In the genomic region with DNA sequence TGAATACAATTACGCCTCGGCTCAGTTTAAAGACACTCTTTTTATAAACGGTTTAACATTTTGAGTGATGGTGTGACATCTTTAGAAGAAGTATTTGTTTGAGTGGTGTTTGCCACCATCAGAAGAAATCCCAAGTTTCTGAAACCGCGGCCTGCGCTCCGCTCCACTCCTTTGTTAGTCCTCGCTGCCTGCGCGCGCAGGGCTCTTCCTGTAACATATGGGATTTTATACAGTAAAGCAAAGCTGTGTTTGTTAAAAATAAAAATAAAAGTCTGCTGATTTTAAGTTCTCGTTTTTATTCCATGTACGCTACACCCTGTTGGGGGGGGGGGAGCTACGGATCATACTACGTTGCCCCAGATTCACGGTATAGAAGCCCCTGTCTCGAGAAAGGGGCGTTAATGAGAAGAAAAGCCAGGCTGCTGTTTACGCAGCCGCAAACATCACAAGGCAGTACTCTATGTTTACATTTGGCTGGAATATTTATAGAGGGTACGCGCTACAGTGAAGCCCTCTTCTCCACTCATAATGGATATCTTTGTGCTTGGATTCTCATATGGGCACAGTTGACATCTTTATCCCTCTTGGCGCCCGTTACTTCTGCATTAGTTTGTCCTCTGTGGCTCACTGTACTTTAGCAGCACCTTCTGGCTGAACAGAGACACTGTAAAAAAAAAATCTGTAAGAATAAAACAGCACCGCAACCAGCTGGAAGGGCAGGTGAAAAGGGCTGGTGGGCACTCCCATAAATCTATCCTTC, we compare ENCODE assay signal across 8 mouse cellular contexts.
DNase-seq lines count a peak whose midpoint lies in the region; ATAC-seq lines count a peak whose summit lies in the region.

No protein-coding gene starts in this region.

- H3K36me3 ChIP-seq in hindbrain, embryonic 14.5 days (replicated peaks; ENCODE audit: control insufficient read depth, insufficient read depth): no peaks in the 10 kb centered on the region
- H3K36me3 ChIP-seq in hindbrain, embryonic 10.5 days: no peaks in the 10 kb centered on the region
- H3K36me3 ChIP-seq in forebrain, embryonic 14.5 days (ENCODE audit: control insufficient read depth, insufficient read depth, low read length): no peaks in the 10 kb centered on the region
- no peaks in the 10 kb centered on the region for H3K36me3 ChIP-seq in heart, embryonic 10.5 days

- no peaks in the 10 kb centered on the region for H3K27me3 ChIP-seq in hindbrain, embryonic 14.5 days (ENCODE audit: control insufficient read depth, insufficient read depth, low read length)
- no peaks in the 10 kb centered on the region for H3K27me3 ChIP-seq in hindbrain, embryonic 10.5 days (ENCODE audit: insufficient read depth, poor library complexity, severe bottlenecking)
- no peaks in the 10 kb centered on the region for H3K27me3 ChIP-seq in forebrain, embryonic 14.5 days (replicated peaks; ENCODE audit: control insufficient read depth, insufficient read depth, low read length)
- H3K27me3 ChIP-seq in heart, embryonic 10.5 days (ENCODE audit: insufficient read depth, poor library complexity, severe bottlenecking): no peaks in the 10 kb centered on the region

- WGBS in hindbrain, embryonic 14.5 days: 74% methylated on average over 25 of the region's 25 CpGs
- WGBS in hindbrain, embryonic 10.5 days: 87% methylated on average over 25 of the region's 25 CpGs
- WGBS in forebrain, embryonic 14.5 days: 66% methylated on average over 25 of the region's 25 CpGs
- 82% methylated on average over 25 of the region's 25 CpGs for WGBS in heart, embryonic 10.5 days

- ATAC-seq in hindbrain, embryonic 14.5 days (ENCODE audit: low FRiP score): peak; percentile 62
- ATAC-seq in forebrain, embryonic 14.5 days: peak; percentile 74

- H3K27ac ChIP-seq in hindbrain, embryonic 14.5 days: no peak overlapping the region
- H3K27ac ChIP-seq in hindbrain, embryonic 10.5 days: no peak overlapping the region
- H3K27ac ChIP-seq in forebrain, embryonic 14.5 days (ENCODE audit: low read depth, low read length): no peak overlapping the region; the same call in 1 of the 2 replicates
- no peak overlapping the region for H3K27ac ChIP-seq in heart, embryonic 10.5 days

- H3K9me3 ChIP-seq in hindbrain, embryonic 14.5 days (ENCODE audit: control insufficient read depth, low read length): no peaks in the 10 kb centered on the region
- H3K9me3 ChIP-seq in hindbrain, embryonic 10.5 days: 0 out of 2 replicates have a peak, but pooled peaks cover 2% of the 10 kb centered on the region
- no peaks in the 10 kb centered on the region for H3K9me3 ChIP-seq in forebrain, embryonic 14.5 days (replicated peaks; ENCODE audit: control insufficient read depth, low read length)
- no peaks in the 10 kb centered on the region for H3K9me3 ChIP-seq in heart, embryonic 10.5 days

- H3K4me1 ChIP-seq in hindbrain, embryonic 14.5 days (replicated peaks; ENCODE audit: control insufficient read depth, insufficient read depth, low read length): no peaks in the 10 kb centered on the region
- no peaks in the 10 kb centered on the region for H3K4me1 ChIP-seq in hindbrain, embryonic 10.5 days (replicated peaks)
- H3K4me1 ChIP-seq in forebrain, embryonic 14.5 days (ENCODE audit: control insufficient read depth, insufficient read depth, low read length): no peaks in the 10 kb centered on the region
- H3K4me1 ChIP-seq in heart, embryonic 10.5 days: no peaks in the 10 kb centered on the region

- H3K4me2 ChIP-seq in hindbrain, embryonic 14.5 days (replicated peaks): peak overlapping the region; percentile 33
- H3K4me2 ChIP-seq in forebrain, embryonic 14.5 days (ENCODE audit: low read length): peak overlapping the region; percentile 19; the same call in 1 of the 2 replicates

- intact Hi-C loops in left cerebral cortex, postnatal 25 days (cut with DNase I): loop anchor here (5.0 to 10.0 kb wide), 4 partner anchors 144 to 1739 kb away; no protein-coding TSS in a partner anchor

- DNase-seq in hindbrain, embryonic 14.5 days (ENCODE audit: low spot score): peak; percentile 68
- DNase-seq in hindbrain, embryonic 10.5 days (ENCODE audit: low spot score): no peak
- peak; percentile 11 for DNase-seq in CD4-positive helper T cell, adult 2 months (ENCODE audit: low read depth, low spot score)
- DNase-seq in forebrain, embryonic 14.5 days (ENCODE audit: low spot score): peak; percentile 80
- peak; percentile 64 to 75 for DNase-seq in left cerebral cortex, postnatal 25 days (ENCODE audit: low spot score in 2 of 2)
- peak; percentile 39 for DNase-seq in right cerebral cortex, adult 18-20 months
- DNase-seq in ovary, postnatal 36 days (ENCODE audit: low spot score): no peak
- DNase-seq in heart, embryonic 10.5 days (ENCODE audit: low spot score): no peak

- H3K9ac ChIP-seq in hindbrain, embryonic 14.5 days: no peak overlapping the region
- H3K9ac ChIP-seq in forebrain, embryonic 14.5 days (ENCODE audit: low read length): no peak overlapping the region

- no peak overlapping the region for H3K4me3 ChIP-seq in hindbrain, embryonic 14.5 days (replicated peaks; ENCODE audit: low read length)
- no peak overlapping the region for H3K4me3 ChIP-seq in hindbrain, embryonic 10.5 days
- no peak overlapping the region for H3K4me3 ChIP-seq in forebrain, embryonic 14.5 days (ENCODE audit: low read depth, low read length)
- no peak overlapping the region for H3K4me3 ChIP-seq in heart, embryonic 10.5 days

Comparison
In these comparisons a context has a peak if more than half of its experiments do, and no peak if none do; other contexts are left out.
1. DNase-seq: peak in hindbrain, embryonic 14.5 days (single experiment), CD4-positive helper T cell, adult 2 months (single experiment), forebrain, embryonic 14.5 days (single experiment), left cerebral cortex, postnatal 25 days (2 of 2) and right cerebral cortex, adult 18-20 months (single experiment); none in hindbrain, embryonic 10.5 days (single experiment), ovary, postnatal 36 days (single experiment) and heart, embryonic 10.5 days (single experiment).